Mouse (Mus musculus): ENCODE measurements around the gene Gm11236. TPM values are rescaled to one million over a fixed set of nuclear protein-coding genes. Genes with fewer than 3 reads are reported as not detected.
"Not testable (repeated sequence)": the region's sequence is repeated elsewhere in the genome, so short reads cannot be mapped to it uniquely, and the experiment has no call there.

The Gm11236 gene
- polyA plus RNA-seq (2012), result not detected in 2 replicates

GRCm38 (mm10) chr4:73637821-73638220, at the start of gene Gm11236:
TSS of gene Gm11236 (plus strand) at chr4:73638121.
- H3K4me3 ChIP-seq (replicated peaks); H3K9me3 ChIP-seq (ENCODE audit: control insufficient read depth, low read length); H3K4me1 ChIP-seq (ENCODE audit: control insufficient read depth); H3K36me3 ChIP-seq (ENCODE audit: control insufficient read depth); H3K27me3 ChIP-seq (ENCODE audit: control insufficient read depth): not testable (repeated sequence)

GRCm38 (mm10) chr4:73599248-73599647, 38.7 kb upstream of the Gm11236 start:
- no peaks in the 10 kb centered on the region for H3K27me3 ChIP-seq (ENCODE audit: control insufficient read depth)
- no peaks in the 10 kb centered on the region for H3K36me3 ChIP-seq (ENCODE audit: control insufficient read depth)
- H3K4me3 ChIP-seq (replicated peaks), result no peak overlapping the region
- H3K9me3 ChIP-seq (ENCODE audit: control insufficient read depth, low read length), result no peaks in the 10 kb centered on the region; the same call in 1 of the 2 replicates
- TF ChIP-seq TAL1 (IDR thresholded peaks at IDR 0.05; ENCODE audit: low read length), result no peak
- no peak for TF ChIP-seq GATA1 (IDR thresholded peaks at IDR 0.05; ENCODE audit: low read length)
- no peaks in the 10 kb centered on the region for H3K4me1 ChIP-seq (ENCODE audit: control insufficient read depth)

GRCm38 (mm10) chr4:73607581-73607980, 30.3 kb upstream of the Gm11236 start, which contains the start of gene Gm11238:
TSS of gene Gm11238 (plus strand) at chr4:73607881.
- H3K9me3 ChIP-seq (ENCODE audit: control insufficient read depth, low read length); H3K36me3 ChIP-seq (ENCODE audit: control insufficient read depth); H3K4me3 ChIP-seq (replicated peaks); H3K27me3 ChIP-seq (ENCODE audit: control insufficient read depth); H3K4me1 ChIP-seq (ENCODE audit: control insufficient read depth): not testable (repeated sequence)

GRCm38 (mm10) chr4:73622684-73623083, 15.2 kb upstream of the Gm11236 start, which contains the start of gene Gm11237:
TSS of gene Gm11237 (plus strand) at chr4:73622984.
- H3K4me3 ChIP-seq (replicated peaks); H3K36me3 ChIP-seq (ENCODE audit: control insufficient read depth); H3K4me1 ChIP-seq (ENCODE audit: control insufficient read depth); H3K27me3 ChIP-seq (ENCODE audit: control insufficient read depth); H3K9me3 ChIP-seq (ENCODE audit: control insufficient read depth, low read length): not testable (repeated sequence)

- not testable (repeated sequence) for H3K27me3 ChIP-seq (ENCODE audit: control insufficient read depth); H3K9me3 ChIP-seq (ENCODE audit: control insufficient read depth, low read length); H3K4me1 ChIP-seq (ENCODE audit: control insufficient read depth); H3K36me3 ChIP-seq (ENCODE audit: control insufficient read depth); H3K4me3 ChIP-seq (replicated peaks)
These were observed 23.9 kb downstream of the Gm11236 start for GRCm38 (mm10) chr4:73661864-73662263.

GRCm38 (mm10) chr4:73668054-73668453, 30.1 kb downstream of the Gm11236 start, which contains the start of gene Gm11239:
TSS of gene Gm11239 (plus strand) at chr4:73668354.
- not testable (repeated sequence) for H3K27me3 ChIP-seq (ENCODE audit: control insufficient read depth); H3K9me3 ChIP-seq (ENCODE audit: control insufficient read depth, low read length); H3K4me1 ChIP-seq (ENCODE audit: control insufficient read depth); H3K36me3 ChIP-seq (ENCODE audit: control insufficient read depth); H3K4me3 ChIP-seq (replicated peaks)

GRCm38 (mm10) chr4:73683216-73683615, 45.3 kb downstream of the Gm11236 start, which contains the start of gene Gm428:
TSS of gene Gm428 (plus strand) at chr4:73683516.
- not testable (repeated sequence) for H3K4me3 ChIP-seq (replicated peaks); H3K9me3 ChIP-seq (ENCODE audit: control insufficient read depth, low read length); H3K4me1 ChIP-seq (ENCODE audit: control insufficient read depth); H3K27me3 ChIP-seq (ENCODE audit: control insufficient read depth); H3K36me3 ChIP-seq (ENCODE audit: control insufficient read depth)

Other genes with a start within 250 kb of the Gm11236 start
- gene Gm11487, start 233.0 kb upstream of the Gm11236 start, polyA plus RNA-seq (2012), result not detected in 2 replicates
- not detected in 2 replicates for gene Gm11238, start 30.2 kb upstream of the Gm11236 start, polyA plus RNA-seq (2012)
- not detected in 2 replicates for gene Gm11237, start 15.1 kb upstream of the Gm11236 start, polyA plus RNA-seq (2012)
- not detected in 2 replicates for gene Gm11239, start 30.2 kb downstream of the Gm11236 start, polyA plus RNA-seq (2012)
- gene Gm428, start 45.4 kb downstream of the Gm11236 start, polyA plus RNA-seq (2012), result not detected in 2 replicates
- gene Rasef, start 152.9 kb downstream of the Gm11236 start, polyA plus RNA-seq (2012), result not detected in 2 replicates
- not detected in 2 replicates for gene Gm11758, start 238.1 kb downstream of the Gm11236 start, polyA plus RNA-seq (2012)

All from erythroblast, embryonic 14.5 days (primary cell).